Mouse (Mus musculus): ENCODE results near the gene Gm5737. TPM values are rescaled to one million over a fixed set of nuclear protein-coding genes. Genes with fewer than 3 reads are reported as not detected.

Gm5737 gene
- polyA plus RNA-seq, 1 experiment from 2014 or later: not detected

Other genes with a start within 250 kb of the Gm5737 start
- 295 and 299 TPM in 2 replicates for gene Uqcrc2, start 177.2 kb upstream of the Gm5737 start, polyA plus RNA-seq (2015; fragmentation: Nextera tagmentation; extraction: Ambion mirVana)
- 0.35 and 0.39 TPM in 2 replicates for gene Pdzd9, start 142.0 kb upstream of the Gm5737 start, polyA plus RNA-seq (2015; fragmentation: Nextera tagmentation; extraction: Ambion mirVana)
- gene Mosmo, start 134.7 kb upstream of the Gm5737 start, polyA plus RNA-seq (2015; fragmentation: Nextera tagmentation; extraction: Ambion mirVana): 10.4 and 11.0 TPM in 2 replicates
- gene Vwa3a, start 73.0 kb upstream of the Gm5737 start, polyA plus RNA-seq (2015; fragmentation: Nextera tagmentation; extraction: Ambion mirVana): 0.24 and 0.29 TPM in 2 replicates
- 44.4 and 47.2 TPM in 2 replicates for gene Eef2k, start 30.5 kb downstream of the Gm5737 start, polyA plus RNA-seq (2015; fragmentation: Nextera tagmentation; extraction: Ambion mirVana)
- gene Polr3e, start 105.4 kb downstream of the Gm5737 start, polyA plus RNA-seq (2015; fragmentation: Nextera tagmentation; extraction: Ambion mirVana): 40.3 and 41.5 TPM in 2 replicates
- 13.1 and 15.7 TPM in 2 replicates for gene Cdr2, start 169.9 kb downstream of the Gm5737 start, polyA plus RNA-seq (2015; fragmentation: Nextera tagmentation; extraction: Ambion mirVana)
- 0.15 and 0.60 TPM in 2 replicates for gene Mfsd13b, start 170.1 kb downstream of the Gm5737 start, polyA plus RNA-seq (2015; fragmentation: Nextera tagmentation; extraction: Ambion mirVana)
- 145 and 158 TPM in 2 replicates for gene Mettl9, start 222.1 kb downstream of the Gm5737 start, polyA plus RNA-seq (2015; fragmentation: Nextera tagmentation; extraction: Ambion mirVana)

All from intestine, embryonic 15.5 days (tissue).